Mouse (Mus musculus) thymus, adult 2 months (tissue): ENCODE results near the gene Atp8b4.

ENCODE experiments used
- CTCF ChIP-seq: fragments of 200-500 bp; IDR thresholded peaks from 2 replicates; pipeline ENCODE4 v1.5.1; 2012; ENCODE audit warnings: mild to moderate bottlenecking, control low read depth, low read length, moderate library complexity, borderline replicate concordance; ENCODE audit not compliant: control insufficient read depth, poor library complexity, insufficient read depth; ENCODE audit errors: extremely low read depth
- POLR2A ChIP-seq: fragments of 200-500 bp; IDR thresholded peaks from 2 replicates; pipeline ENCODE4 v1.6.1; 2012; ENCODE audit warnings: mild to moderate bottlenecking, low read length, control low read depth, moderate library complexity; ENCODE audit not compliant: control insufficient read depth, poor library complexity, insufficient read depth; ENCODE audit errors: extremely low read depth

GRCm38 (mm10) chr2:126360688-126361087 lies 139.8 kb downstream of the Atp8b4 start:
- TF ChIP-seq POLR2A (no peak), CTCF (no peak)
